Comparison of ENCODE assay signal across 8 mouse cellular contexts in the genomic region with DNA sequence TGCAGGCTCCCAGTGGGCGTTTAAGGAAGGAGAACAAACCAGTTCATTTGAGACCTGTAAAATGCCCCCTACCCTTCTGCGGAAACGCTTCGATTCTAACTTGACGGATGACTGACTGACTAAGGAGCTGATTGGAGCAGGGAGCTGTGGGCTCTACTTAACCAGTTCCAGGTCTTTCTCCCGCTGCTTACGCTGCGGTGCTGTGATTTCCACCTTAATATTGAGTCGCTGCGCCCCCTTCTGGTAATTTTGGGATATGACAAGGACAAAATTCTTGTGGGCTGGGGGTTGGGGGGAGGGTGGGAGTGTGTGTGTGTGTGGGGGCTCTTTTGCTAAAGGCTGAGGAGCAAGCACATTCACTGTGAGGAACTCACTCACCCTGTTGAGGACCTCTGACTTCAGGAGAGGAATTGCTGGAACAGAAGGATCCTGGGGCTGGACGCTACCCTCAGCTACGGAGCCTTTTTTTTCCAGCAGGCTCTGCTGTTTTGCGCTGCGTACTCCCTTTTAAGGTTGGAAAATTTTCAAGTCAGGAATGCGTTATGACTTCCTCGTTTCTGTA. TPM values are rescaled to one million over a fixed set of nuclear protein-coding genes. Genes with fewer than 3 reads are reported as not detected.
DNase-seq lines count a peak whose midpoint lies in the region; ATAC-seq and TF ChIP-seq lines count a peak whose summit lies in the region.

No protein-coding gene starts in this region.

- DNase-seq in urinary bladder, postnatal 14 days (ENCODE audit: low spot score): peak; percentile 67
- DNase-seq in urinary bladder, adult 18-20 months (ENCODE audit: low spot score in 2 of 2): no peak
- DNase-seq in cerebellum, adult 9-11 months: peak; percentile 45
- peak; percentile 71 for DNase-seq in gastrocnemius, adult 2 months
- peak; percentile 93 for DNase-seq in limb, embryonic 14.5 days (ENCODE audit: low spot score)
- peak; percentile 60 for DNase-seq in thymus, postnatal 25 days

- no peak overlapping the region for H3K27ac ChIP-seq in gastrocnemius, adult 2 months
- 0 out of 2 replicates have a peak overlapping the region, but pooled peaks have one; percentile 43 for H3K27ac ChIP-seq in limb, embryonic 14.5 days (replicated peaks; ENCODE audit: low read depth, low read length)

- peak overlapping the region; percentile 45 for H3K4me2 ChIP-seq in limb, embryonic 14.5 days (replicated peaks; ENCODE audit: low read depth, low read length, severe bottlenecking)
- H3K4me2 ChIP-seq in myocyte (ENCODE audit: low read depth): peak overlapping the region; percentile 73

- peaks cover 9% of the 10 kb centered on the region; the same call in 1 of the 2 replicates for H3K4me1 ChIP-seq in limb, embryonic 14.5 days (ENCODE audit: control insufficient read depth, insufficient read depth, low read length)

- peak; percentile 71 for TF ChIP-seq CTCF in gastrocnemius, adult 2 months (IDR thresholded peaks at IDR 0.05)

- no peaks in the 10 kb centered on the region for H3K79me2 ChIP-seq in myocyte (ENCODE audit: control insufficient read depth, insufficient read depth)

- ATAC-seq in inflammation-experienced regulatory T-cells, adult 6 months: peak; percentile 51
- peak; percentile 81 for ATAC-seq in limb, embryonic 14.5 days (ENCODE audit: low FRiP score, low read depth)

- H3K36me3 ChIP-seq in limb, embryonic 14.5 days (ENCODE audit: control insufficient read depth, insufficient read depth, low read length): no peaks in the 10 kb centered on the region
- no peaks in the 10 kb centered on the region for H3K36me3 ChIP-seq in myocyte (ENCODE audit: control insufficient read depth, insufficient read depth)

- no peak overlapping the region for H3ac ChIP-seq in myocyte (ENCODE audit: control insufficient read depth, insufficient read length)

- 20% methylated on average over 16 of the region's 16 CpGs for WGBS in limb, embryonic 14.5 days

- H3K9ac ChIP-seq in limb, embryonic 14.5 days (ENCODE audit: low read depth, low read length, severe bottlenecking): no peak overlapping the region

- intact Hi-C loops in gastrocnemius, adult 2 months (cut with DNase I): loop anchor here (1.0 kb wide), 1 partner anchor 146 kb away; no protein-coding TSS in a partner anchor

- H3K4me3 ChIP-seq in gastrocnemius, adult 2 months: peak overlapping the region; percentile 30
- H3K4me3 ChIP-seq in limb, embryonic 14.5 days (replicated peaks; ENCODE audit: low read length): 0 out of 2 replicates have a peak overlapping the region, but pooled peaks have one; percentile 11
- no peak overlapping the region for H3K4me3 ChIP-seq in myocyte

- H3K9me3 ChIP-seq in limb, embryonic 14.5 days (ENCODE audit: control insufficient read depth, low read length): no peaks in the 10 kb centered on the region

- H3K27me3 ChIP-seq in limb, embryonic 14.5 days (ENCODE audit: control insufficient read depth, insufficient read depth, low read length): no peaks in the 10 kb centered on the region
- H3K27me3 ChIP-seq in myocyte (ENCODE audit: control insufficient read depth, insufficient read depth, insufficient read length): no peaks in the 10 kb centered on the region

- TF ChIP-seq POLR2A in limb, embryonic 14.5 days (IDR thresholded peaks at IDR 0.05; ENCODE audit: borderline replicate concordance, extremely low read depth, insufficient read depth, insufficient read length): no peak
- TF ChIP-seq POLR2A in myocyte (IDR thresholded peaks at IDR 0.05; ENCODE audit: insufficient read length, low read depth): no peak

TF ChIP-seq in myocyte, 11 proteins besides CTCF, POLR2A, EP300 and RAD21:
- TF ChIP-seq E2F4 (IDR thresholded peaks at IDR 0.05; ENCODE audit: insufficient read depth): no peak
- no peak for TF ChIP-seq REST (IDR thresholded peaks at IDR 0.05; ENCODE audit: insufficient read depth, insufficient read length)
- no peak for TF ChIP-seq MYOG (IDR thresholded peaks at IDR 0.05; ENCODE audit: control insufficient read depth in 1 of 3, insufficient read depth in 1 of 3, insufficient read length in 2 of 3, low read depth in 2 of 3)
- no peak for TF ChIP-seq SRF (IDR thresholded peaks at IDR 0.05; ENCODE audit: control insufficient read depth, insufficient read length, low read depth)
- TF ChIP-seq CEBPB (IDR thresholded peaks at IDR 0.05; ENCODE audit: insufficient read depth, poor library complexity, severe bottlenecking): no peak
- no peak for TF ChIP-seq MYOD1 (IDR thresholded peaks at IDR 0.05; ENCODE audit: control insufficient read depth in 1 of 3, insufficient read length in 2 of 3, low read depth in 2 of 3)
- no peak for TF ChIP-seq POLR2AphosphoS2 (IDR thresholded peaks at IDR 0.05; ENCODE audit: insufficient read length, low read depth)
- TF ChIP-seq USF1 (IDR thresholded peaks at IDR 0.05; ENCODE audit: low read depth): no peak
- TF ChIP-seq MAX (IDR thresholded peaks at IDR 0.05; ENCODE audit: low read depth): no peak
- no peak for TF ChIP-seq TCF12 (IDR thresholded peaks at IDR 0.05; ENCODE audit: insufficient read depth, poor library complexity, severe bottlenecking)
- TF ChIP-seq TCF3 (IDR thresholded peaks at IDR 0.05; ENCODE audit: insufficient read length, low read depth): no peak
TF ChIP-seq in myocyte: peak in this region for 0.

RNA-seq across cellular contexts. Expression of a gene that starts 18.5 kb away (rescaled TPM):
- 1 to 10 TPM; 3.6 to 8.7 TPM for total RNA-seq in gastrocnemius, adult 2 months (2021)
- 10 to 100 TPM; 11.0 to 84.6 (median 15.2) TPM for polyA plus RNA-seq in inflammation-experienced regulatory T-cells, adult 6 months (2017; shearing (Covaris generic))
- polyA plus RNA-seq in limb, embryonic 14.5 days (2012; rRNA removed): 13.6 and 19.7 TPM in 2 replicates
- 17.1 and 19.3 TPM in 2 replicates for polyA plus RNA-seq in limb, embryonic 14.5 days (2014; fragmentation: Nextera tagmentation; extraction: Ambion mirVana)
- 3.1 TPM for polyA plus RNA-seq in myocyte (2012; fragmentation: generic; extraction: Trizol)

Comparison
In these comparisons a context has a peak if more than half of its experiments do, and no peak if none do; other contexts are left out.
1. DNase-seq: peak in urinary bladder, postnatal 14 days (single experiment), cerebellum, adult 9-11 months (single experiment), gastrocnemius, adult 2 months (single experiment), limb, embryonic 14.5 days (single experiment) and thymus, postnatal 25 days (single experiment); none in urinary bladder, adult 18-20 months (0 of 2).